In genomic region chr2:167121996-167122395, GRCm38 (mm10) we compare ENCODE assay signal across 23 mouse cellular contexts. TPM values are rescaled to one million over a fixed set of nuclear protein-coding genes. Genes with fewer than 3 reads are reported as not detected.
DNase-seq lines count a peak whose midpoint lies in the region; ATAC-seq and TF ChIP-seq lines count a peak whose summit lies in the region.
"Had no signal": no experiment of that assay in that cellular context is flagged by ENCODE, and none has a peak within 500 bp of the region (broad histone marks: within the 10 kb centered on the region; RNA-seq: fewer than 3 reads in every experiment).

No protein-coding gene starts in this region.

- TF ChIP-seq POLR2A in kidney, adult 2 months (IDR thresholded peaks at IDR 0.05; ENCODE audit: low read depth, low read length): no peak

- H3K36me3 ChIP-seq in kidney, adult 2 months (ENCODE audit: control insufficient read depth, insufficient read depth, low read length): no peaks in the 10 kb centered on the region
- no peaks in the 10 kb centered on the region for H3K36me3 ChIP-seq in midbrain, embryonic 15.5 days (replicated peaks)
- H3K36me3 ChIP-seq: embryonic facial prominence, embryonic 12.5 days; limb, embryonic 13.5 days; lung, embryonic 15.5 days; neural tube, embryonic 13.5 days; stomach, embryonic 15.5 days had no signal

- no peak overlapping the region for H3K9ac ChIP-seq in midbrain, embryonic 15.5 days
- H3K9ac ChIP-seq: embryonic facial prominence, embryonic 12.5 days; limb, embryonic 13.5 days; lung, embryonic 15.5 days; neural tube, embryonic 13.5 days; stomach, embryonic 15.5 days had no signal

- ATAC-seq in midbrain, embryonic 15.5 days (replicated peaks): no peak
- ATAC-seq: forebrain, embryonic 14.5 days; hindbrain, postnatal 0 days; Patski had no signal

- no peak overlapping the region for H3K4me3 ChIP-seq in kidney, adult 2 months (ENCODE audit: insufficient read depth, low read depth, low read length)
- H3K4me3 ChIP-seq in layer of hippocampus, adult 2 months: no peak overlapping the region
- no peak overlapping the region for H3K4me3 ChIP-seq in midbrain, embryonic 15.5 days
- H3K4me3 ChIP-seq: embryonic facial prominence, embryonic 12.5 days; limb, embryonic 13.5 days; lung, embryonic 15.5 days; myocyte; neural tube, embryonic 13.5 days; stomach, embryonic 15.5 days had no signal

- DNase-seq in adrenal gland, adult (ENCODE audit: inconsistent age in 2 of 2, low spot score in 1 of 2): peak; percentile 55 to 82
- no peak for DNase-seq in adrenal gland, postnatal 4 days (ENCODE audit: low spot score in 2 of 2)
- DNase-seq in kidney, adult 2 months: peak; percentile 39
- DNase-seq in kidney, adult 8-10 months: no peak
- DNase-seq in adrenal gland, postnatal 36 days: peak; percentile 68 to 70
- DNase-seq in ovary, postnatal 10 days (ENCODE audit: low spot score): no peak
- DNase-seq in layer of hippocampus, adult 2 months (ENCODE audit: low spot score in 2 of 2): no peak
- DNase-seq: cerebellum, adult 11 months; cerebellum, adult 9-11 months; retina, postnatal 1 day; right cerebral cortex, postnatal 14 days had no signal

- no peak overlapping the region for H3K4me2 ChIP-seq in midbrain, embryonic 15.5 days
- H3K4me2 ChIP-seq: embryonic facial prominence, embryonic 12.5 days; limb, embryonic 13.5 days; liver, embryonic 11.5 days; lung, embryonic 15.5 days; midbrain, embryonic 11.5 days; neural tube, embryonic 13.5 days; stomach, embryonic 15.5 days had no signal

- H3K9me3 ChIP-seq in midbrain, embryonic 15.5 days: no peaks in the 10 kb centered on the region
- H3K9me3 ChIP-seq: embryonic facial prominence, embryonic 12.5 days; lung, embryonic 15.5 days; neural tube, embryonic 13.5 days; stomach, embryonic 15.5 days had no signal

- TF ChIP-seq CTCF in kidney, adult 2 months (conservative IDR thresholded peaks at IDR 0.05; ENCODE audit: insufficient read depth, insufficient read length, low read depth, low read length): no peak
- TF ChIP-seq CTCF in layer of hippocampus, adult 2 months (conservative IDR thresholded peaks at IDR 0.05): no peak

- H3K27me3 ChIP-seq in kidney, adult 2 months (replicated peaks; ENCODE audit: control insufficient read depth, insufficient read depth, low read length): no peaks in the 10 kb centered on the region
- H3K27me3 ChIP-seq in midbrain, embryonic 15.5 days (replicated peaks): no peaks in the 10 kb centered on the region
- H3K27me3 ChIP-seq: embryonic facial prominence, embryonic 12.5 days; limb, embryonic 13.5 days; lung, embryonic 15.5 days; neural tube, embryonic 13.5 days; stomach, embryonic 15.5 days had no signal

- WGBS in kidney, adult 2 months: 55% methylated on average over 7 of the region's 7 CpGs
- 86% methylated on average over 7 of the region's 7 CpGs for WGBS in midbrain, embryonic 15.5 days

- peak overlapping the region; percentile 52 for H3K27ac ChIP-seq in kidney, adult 2 months (ENCODE audit: insufficient read depth, low read depth, low read length)
- H3K27ac ChIP-seq in layer of hippocampus, adult 2 months: no peak overlapping the region
- H3K27ac ChIP-seq in midbrain, embryonic 15.5 days: no peak overlapping the region
- H3K27ac ChIP-seq: embryonic facial prominence, embryonic 12.5 days; hindbrain, postnatal 0 days; limb, embryonic 13.5 days; lung, embryonic 15.5 days; neural tube, embryonic 13.5 days; stomach, embryonic 15.5 days had no signal

- peaks cover 4% of the 10 kb centered on the region; the same call in 1 of the 2 replicates for H3K4me1 ChIP-seq in kidney, adult 2 months (ENCODE audit: control insufficient read depth, insufficient read depth, low read length)
- peaks cover 11% of the 10 kb centered on the region for H3K4me1 ChIP-seq in midbrain, embryonic 15.5 days

RNA-seq across cellular contexts. Expression of gene Znfx1, which starts 59.2 kb away (rescaled TPM):
- 10 to 100 TPM; 34.1 to 38.3 TPM for total RNA-seq in adrenal gland, postnatal 4 days (2021)
- 58.7 and 60.9 TPM in 2 replicates for polyA plus RNA-seq in kidney, adult 2 months (2012; rRNA removed)
- 10 to 100 TPM; 50.0 to 57.8 TPM for total RNA-seq in adrenal gland, postnatal 36 days (2021)
- total RNA-seq in layer of hippocampus, adult 2 months (2021): 10 to 100 TPM; 38.5 to 45.6 TPM
- polyA plus RNA-seq in midbrain, embryonic 15.5 days (2015; fragmentation: Nextera tagmentation; extraction: Ambion mirVana): 9.5 and 10.1 TPM in 2 replicates

Comparison
In these comparisons a context has a peak if more than half of its experiments do, and no peak if none do; other contexts are left out.
1. DNase-seq: peak in adrenal gland, adult (2 of 2), kidney, adult 2 months (single experiment) and adrenal gland, postnatal 36 days (2 of 2); none in adrenal gland, postnatal 4 days (0 of 2), kidney, adult 8-10 months (0 of 2), ovary, postnatal 10 days (single experiment) and layer of hippocampus, adult 2 months (0 of 2).